Mouse (Mus musculus) kidney, embryonic 15.5 days (tissue): ENCODE measurements at regions not wholly inside any gene's neighbourhood (a gene's known extent, or its start where the extent isn't known, plus 50 kb on each side); places are given as distances from the start of the nearest gene placed in this dataset.
A peak's percentile ranks its signal among the peaks of the same experiment; 100 is the strongest.

Experiments
- ATAC-seq: fragments of 200-750 bp; cut with Nextera tagmentation; replicated peaks from 2 replicates; pipeline ENCODE4 v1.8.0; 2017; ENCODE audit warnings: moderate TSS enrichment; ENCODE audit not compliant: low FRiP score
- H3K27ac ChIP-seq: fragments of 300-500 bp; sonication (generic); 2 replicates; pipeline ENCODE4 v1.5.1; 2015; ENCODE audit warnings: mild to moderate bottlenecking, inconsistent platforms
- H3K27me3 ChIP-seq: fragments of 300-500 bp; sonication (generic); 2 replicates; pipeline ENCODE4 v1.6.1; 2015; ENCODE audit warnings: inconsistent platforms
- H3K36me3 ChIP-seq: fragments of 300-500 bp; sonication (generic); 2 replicates; pipeline ENCODE4 v1.6.1; 2015; ENCODE audit warnings: inconsistent platforms
- H3K4me1 ChIP-seq: fragments of 300-500 bp; sonication (generic); 2 replicates; pipeline ENCODE4 v1.6.1; 2015; ENCODE audit warnings: inconsistent platforms
- H3K4me2 ChIP-seq: fragments of 300-500 bp; sonication (generic); 2 replicates; pipeline ENCODE4 v1.6.1; 2015; ENCODE audit warnings: moderate library complexity, mild to moderate bottlenecking, inconsistent platforms
- H3K4me3 ChIP-seq: fragments of 300-500 bp; sonication (generic); replicated peaks from 2 replicates; pipeline ENCODE4 v1.5.1; 2015; ENCODE audit warnings: mild to moderate bottlenecking, inconsistent platforms
- H3K9ac ChIP-seq: fragments of 300-500 bp; sonication (generic); 2 replicates; pipeline ENCODE4 v1.6.1; 2015; ENCODE audit warnings: mild to moderate bottlenecking, inconsistent platforms
- H3K9me3 ChIP-seq: fragments of 300-500 bp; sonication (generic); replicated peaks from 2 replicates; pipeline ENCODE4 v1.6.1; 2016; ENCODE audit warnings: inconsistent platforms
- WGBS: fragments of 180-500 bp; shearing (Covaris S2); methylation state at CpG from one replicate; pipeline ENCODE4 v1.1.7; 2015; ENCODE audit warnings: mixed read lengths; 5-methylcytosine and 5-hydroxymethylcytosine counted together

- WGBS = 90% methylated on average over 7 of the region's 7 CpGs
These were observed 234.0 kb upstream of the Xylt1 start for GRCm38 (mm10) chr7:117146809-117147208.

GRCm38 (mm10) chr7:117150355-117150754, 230.4 kb upstream of the Xylt1 start:
- Histone ChIP-seq H3K27ac (no peak overlapping the region), H3K27me3 (no peaks in the 10 kb centered on the region), H3K9ac (no peak overlapping the region), H3K4me1 (0 out of 2 replicates have a peak, but pooled peaks cover 2% of the 10 kb centered on the region), H3K4me2 (no peak overlapping the region), H3K4me3 (no peak overlapping the region), H3K9me3 (no peaks in the 10 kb centered on the region), H3K36me3 (no peaks in the 10 kb centered on the region)
- no peak for ATAC-seq
- WGBS = 49% methylated on average over 8 of the region's 8 CpGs

More at GRCm38 (mm10) chr7:117146809-117147208, 234.0 kb upstream of the Xylt1 start:
- H3K9ac ChIP-seq = no peak overlapping the region
- no peaks in the 10 kb centered on the region for H3K27me3 ChIP-seq
- no peaks in the 10 kb centered on the region for H3K9me3 ChIP-seq
- no peak overlapping the region for H3K4me3 ChIP-seq
- no peak for ATAC-seq
- H3K27ac ChIP-seq = no peak overlapping the region
- H3K36me3 ChIP-seq = no peaks in the 10 kb centered on the region
- H3K4me1 ChIP-seq = 0 out of 2 replicates have a peak, but pooled peaks cover 2% of the 10 kb centered on the region
- no peak overlapping the region for H3K4me2 ChIP-seq

GRCm38 (mm10) chr7:117153826-117154550, 226.8 kb upstream of the Xylt1 start:
- Histone ChIP-seq H3K4me1 (0 out of 2 replicates have a peak, but pooled peaks cover 2% of the 10 kb centered on the region), H3K4me2 (no peak overlapping the region), H3K36me3 (no peaks in the 10 kb centered on the region), H3K9ac (no peak overlapping the region), H3K27me3 (no peaks in the 10 kb centered on the region), H3K27ac (no peak overlapping the region), H3K9me3 (no peaks in the 10 kb centered on the region), H3K4me3 (no peak overlapping the region)
- ATAC-seq = no peak
- WGBS = 63% methylated on average over 5 of the region's 5 CpGs

- ATAC-seq = no peak; the same call in 1 of the 2 replicates
- Histone ChIP-seq H3K27ac (no peak overlapping the region), H3K4me2 (no peak overlapping the region), H3K4me3 (no peak overlapping the region), H3K36me3 (no peaks in the 10 kb centered on the region), H3K27me3 (no peaks in the 10 kb centered on the region), H3K4me1 (0 out of 2 replicates have a peak, but pooled peaks cover 5% of the 10 kb centered on the region), H3K9me3 (no peaks in the 10 kb centered on the region), H3K9ac (no peak overlapping the region)
- 48% methylated on average over 3 of the region's 3 CpGs for WGBS
These were observed 219.4 kb upstream of the Xylt1 start for GRCm38 (mm10) chr7:117161193-117161908.

GRCm38 (mm10) chr7:117174811-117175422, 205.9 kb upstream of the Xylt1 start:
- H3K27me3 ChIP-seq = no peaks in the 10 kb centered on the region
- H3K9ac ChIP-seq = no peak overlapping the region
- H3K9me3 ChIP-seq = no peaks in the 10 kb centered on the region
- 72% methylated on average over 8 of the region's 8 CpGs for WGBS
- no peak overlapping the region for H3K4me2 ChIP-seq
- H3K4me3 ChIP-seq = no peak overlapping the region
- ATAC-seq = no peak
- H3K4me1 ChIP-seq = no peaks in the 10 kb centered on the region
- no peaks in the 10 kb centered on the region for H3K36me3 ChIP-seq
- H3K27ac ChIP-seq = no peak overlapping the region

- WGBS = 42% methylated on average over 1 of the region's 1 CpGs
- ATAC-seq = no peak
These were observed 196.8 kb upstream of the Xylt1 start for GRCm38 (mm10) chr7:117184011-117184410.

GRCm38 (mm10) chr7:117185891-117186290, 194.9 kb upstream of the Xylt1 start:
- no peak overlapping the region for H3K4me3 ChIP-seq
- H3K4me2 ChIP-seq = no peak overlapping the region
- no peak overlapping the region for H3K9ac ChIP-seq
- H3K36me3 ChIP-seq = no peaks in the 10 kb centered on the region
- no peaks in the 10 kb centered on the region for H3K27me3 ChIP-seq
- no peak overlapping the region for H3K27ac ChIP-seq
- H3K9me3 ChIP-seq = no peaks in the 10 kb centered on the region
- no peaks in the 10 kb centered on the region for H3K4me1 ChIP-seq
- 88% methylated on average over 1 of the region's 1 CpGs for WGBS
- no peak for ATAC-seq

More at GRCm38 (mm10) chr7:117184011-117184410, 196.8 kb upstream of the Xylt1 start:
- H3K36me3 ChIP-seq = no peaks in the 10 kb centered on the region
- H3K4me3 ChIP-seq = no peak overlapping the region
- no peak overlapping the region for H3K9ac ChIP-seq
- no peaks in the 10 kb centered on the region for H3K4me1 ChIP-seq
- H3K9me3 ChIP-seq = no peaks in the 10 kb centered on the region
- no peak overlapping the region for H3K4me2 ChIP-seq
- H3K27ac ChIP-seq = no peak overlapping the region
- no peaks in the 10 kb centered on the region for H3K27me3 ChIP-seq

- no peak overlapping the region for H3K27ac ChIP-seq
- no peaks in the 10 kb centered on the region for H3K9me3 ChIP-seq
- H3K4me1 ChIP-seq = no peaks in the 10 kb centered on the region
- no peak overlapping the region for H3K9ac ChIP-seq
- no peaks in the 10 kb centered on the region for H3K27me3 ChIP-seq
- H3K36me3 ChIP-seq = no peaks in the 10 kb centered on the region
- ATAC-seq = no peak
- H3K4me3 ChIP-seq = no peak overlapping the region
- 78% methylated on average over 3 of the region's 3 CpGs for WGBS
- H3K4me2 ChIP-seq = no peak overlapping the region
These were observed 184.2 kb upstream of the Xylt1 start for GRCm38 (mm10) chr7:117196611-117197010.

- no peaks in the 10 kb centered on the region for H3K9me3 ChIP-seq
- H3K4me1 ChIP-seq = 0 out of 2 replicates have a peak, but pooled peaks cover 3% of the 10 kb centered on the region
- peak; percentile 66; the same call in 1 of the 2 replicates for ATAC-seq
- H3K4me2 ChIP-seq = no peak overlapping the region
- H3K4me3 ChIP-seq = no peak overlapping the region
- H3K9ac ChIP-seq = no peak overlapping the region
- H3K27me3 ChIP-seq = no peaks in the 10 kb centered on the region
- H3K36me3 ChIP-seq = no peaks in the 10 kb centered on the region
- H3K27ac ChIP-seq = no peak overlapping the region
These were observed 154.5 kb upstream of the Xylt1 start for GRCm38 (mm10) chr7:117226294-117226693.

- 71% methylated on average over 5 of the region's 5 CpGs for WGBS
- no peak overlapping the region for H3K9ac ChIP-seq
- H3K4me2 ChIP-seq = no peak overlapping the region
- no peak for ATAC-seq
- no peaks in the 10 kb centered on the region for H3K36me3 ChIP-seq
- no peak overlapping the region for H3K4me3 ChIP-seq
- no peaks in the 10 kb centered on the region for H3K9me3 ChIP-seq
- no peak overlapping the region for H3K27ac ChIP-seq
- 0 out of 2 replicates have a peak, but pooled peaks cover 3% of the 10 kb centered on the region for H3K4me1 ChIP-seq
- no peaks in the 10 kb centered on the region for H3K27me3 ChIP-seq
These were observed 151.2 kb upstream of the Xylt1 start for GRCm38 (mm10) chr7:117229619-117230018.

GRCm38 (mm10) chr7:117256819-117257218, 124.0 kb upstream of the Xylt1 start:
- H3K27ac ChIP-seq = no peak overlapping the region
- WGBS = 89% methylated on average over 9 of the region's 9 CpGs
- no peak for ATAC-seq

GRCm38 (mm10) chr7:117258557-117258956, 122.2 kb upstream of the Xylt1 start:
- H3K4me3 ChIP-seq = no peak overlapping the region
- WGBS = 75% methylated on average over 5 of the region's 5 CpGs
- no peak overlapping the region for H3K9ac ChIP-seq
- no peaks in the 10 kb centered on the region for H3K36me3 ChIP-seq
- no peak overlapping the region for H3K4me2 ChIP-seq
- H3K27ac ChIP-seq = no peak overlapping the region
- no peaks in the 10 kb centered on the region for H3K9me3 ChIP-seq
- H3K4me1 ChIP-seq = peaks cover 5% of the 10 kb centered on the region; the same call in 1 of the 2 replicates
- H3K27me3 ChIP-seq = no peaks in the 10 kb centered on the region
- ATAC-seq = no peak

More at GRCm38 (mm10) chr7:117256819-117257218, 124.0 kb upstream of the Xylt1 start:
- Histone ChIP-seq H3K4me1 (no peaks in the 10 kb centered on the region), H3K36me3 (no peaks in the 10 kb centered on the region), H3K4me3 (no peak overlapping the region), H3K9ac (no peak overlapping the region), H3K9me3 (no peaks in the 10 kb centered on the region), H3K27me3 (no peaks in the 10 kb centered on the region), H3K4me2 (no peak overlapping the region)
